Mouse (Mus musculus) c-Kit-negative CD71-positive TER-119-positive erythroid progenitor cells, embryonic 14.5 days (primary cell): Measurements from ENCODE around the gene Klhdc8b.

Experiments
- DNase-seq: peaks from one replicate; pipeline ENCODE4 v3.0.0-alpha.2; 2013; ENCODE audit warnings: low read depth, low spot score

Gene Klhdc8b

DNA sequence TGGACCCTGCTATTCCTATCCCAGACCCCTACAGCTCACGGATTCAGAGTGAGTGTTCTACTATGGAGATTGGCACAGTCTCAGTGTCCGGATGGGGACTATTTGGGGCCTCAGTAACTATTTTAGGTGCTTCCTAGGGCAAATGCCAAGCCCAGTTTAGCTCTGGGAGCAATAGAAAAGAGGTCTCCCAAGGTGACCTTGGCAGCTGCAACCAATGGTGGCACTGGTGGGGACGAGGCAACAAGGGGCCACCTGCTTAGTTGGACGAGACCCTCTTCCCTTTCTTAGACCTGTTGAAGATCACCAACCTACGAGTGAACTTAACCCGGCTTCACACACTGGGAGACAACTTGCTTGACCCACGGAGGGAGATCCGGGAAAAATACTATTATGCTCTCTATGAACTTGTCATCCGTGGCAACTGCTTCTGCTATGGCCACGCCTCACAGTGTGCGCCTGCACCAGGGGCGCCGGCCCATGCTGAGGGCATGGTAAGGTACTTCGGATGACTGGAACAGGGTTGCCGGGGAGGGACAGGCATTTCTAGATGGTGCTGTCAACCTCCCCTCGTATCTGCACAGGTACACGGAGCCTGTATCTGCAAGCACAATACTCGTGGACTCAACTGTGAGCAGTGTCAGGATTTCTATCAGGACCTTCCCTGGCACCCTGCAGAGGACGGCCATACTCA, 20.3 kb upstream of the Klhdc8b start:
- no peak for DNase-seq

- DNase-seq, result no peak
Observed at GRCm38 (mm10) chr9:108480813-108481519, 19.6 kb upstream of the Klhdc8b start.

DNA sequence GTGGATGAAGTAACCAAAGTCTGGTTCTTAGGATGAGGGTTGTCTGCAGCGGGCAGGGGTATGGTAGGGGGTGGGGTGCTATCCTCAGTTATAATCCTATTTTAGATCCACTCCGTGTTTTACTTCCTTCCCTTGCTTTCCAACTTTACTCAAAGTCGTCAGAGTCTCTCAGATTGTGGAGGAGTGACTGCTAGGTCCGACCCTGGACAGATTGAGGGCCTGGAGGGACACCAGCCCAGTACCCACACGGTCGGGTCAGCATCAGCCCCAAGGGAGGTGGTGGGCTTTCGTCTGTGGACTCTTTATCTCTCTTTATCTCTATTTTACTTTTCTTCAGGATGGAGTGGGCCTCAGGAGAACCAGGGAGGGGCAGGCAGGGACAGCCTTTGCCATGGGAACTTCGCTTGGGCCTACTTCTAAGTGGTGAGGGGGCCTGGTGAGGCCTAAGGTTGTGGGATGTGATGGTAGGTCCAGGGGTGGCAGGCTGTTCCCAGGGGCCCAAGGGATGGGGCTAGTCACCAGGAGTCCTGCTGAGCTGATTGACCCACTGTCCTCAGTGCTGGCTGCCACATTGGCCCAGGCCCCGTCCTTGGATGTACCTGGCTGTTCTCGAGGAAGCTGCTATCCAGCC, 18.5 kb upstream of the Klhdc8b start, which contains the start of gene Lamb2:
Lamb2 (plus strand) TSS at position 16 of the 631 bp plus-strand sequence.
- DNase-seq, result no peak

- no peak for DNase-seq
Observed at GRCm38 (mm10) chr9:108479241-108479640, 17.9 kb upstream of the Klhdc8b start.

GRCm38 (mm10) chr9:108478638-108479156, 17.3 kb upstream of the Klhdc8b start:
- DNase-seq, result no peak

DNA sequence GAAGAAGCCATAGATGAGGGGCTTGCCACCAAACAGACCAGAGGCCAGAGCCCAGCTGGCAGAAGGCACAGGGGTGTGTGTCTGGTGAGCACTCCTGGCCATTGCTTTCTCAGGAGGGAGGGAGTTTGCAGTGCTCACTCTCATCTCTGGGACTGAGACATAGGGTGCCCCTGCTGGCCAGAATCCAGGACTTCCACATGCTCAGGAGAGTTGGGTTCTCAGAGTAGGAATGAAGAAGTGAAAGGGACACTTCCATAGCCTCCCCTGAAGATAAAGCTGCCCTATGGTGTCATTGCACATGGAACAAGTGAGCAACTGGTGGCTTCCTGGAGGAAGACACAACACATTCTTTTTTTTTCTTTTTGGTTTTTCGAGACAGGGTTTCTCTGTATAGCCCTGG, 13.1 kb upstream of the Klhdc8b start:
- no peak for DNase-seq

GRCm38 (mm10) chr9:108469845-108470244, 8.5 kb upstream of the Klhdc8b start:
- DNase-seq, result no peak

GRCm38 (mm10) chr9:108469430-108469829, 8.0 kb upstream of the Klhdc8b start:
- DNase-seq, result no peak

DNA sequence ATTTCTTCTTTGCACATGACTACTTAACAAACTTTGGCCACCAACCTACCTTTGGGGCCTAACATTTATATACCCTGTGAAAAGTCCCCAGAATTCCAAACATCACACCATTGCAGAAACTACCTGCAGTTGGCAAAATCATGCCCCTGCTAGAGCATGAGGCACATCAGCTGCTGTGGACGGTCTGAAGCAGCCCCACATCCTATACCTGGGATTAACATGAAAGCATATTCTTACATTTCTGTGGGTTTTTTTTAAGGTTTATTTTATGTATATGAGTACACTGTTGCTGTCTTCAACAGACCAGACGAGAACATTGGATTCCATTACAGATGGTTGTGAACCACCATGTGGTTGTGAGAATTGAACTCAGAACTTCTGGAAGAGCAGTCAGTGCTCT, 4.8 kb upstream of the Klhdc8b start:
- no peak for DNase-seq

GRCm38 (mm10) chr9:108463713-108464112, 2.3 kb upstream of the Klhdc8b start:
- DNase-seq, result no peak

- DNase-seq, result no peak
Observed at GRCm38 (mm10) chr9:108462192-108462591, 811 bp upstream of the Klhdc8b start.

GRCm38 (mm10) chr9:108461675-108462074, 294 bp upstream of the Klhdc8b start:
- DNase-seq, result no peak

GRCm38 (mm10) chr9:108460319-108461178, 832 bp downstream of the Klhdc8b start, which contains the start of gene Ccdc71:
Gene Ccdc71, plus strand, starts transcription at chr9:108460527.
- DNase-seq, result peak; percentile 62

DNA sequence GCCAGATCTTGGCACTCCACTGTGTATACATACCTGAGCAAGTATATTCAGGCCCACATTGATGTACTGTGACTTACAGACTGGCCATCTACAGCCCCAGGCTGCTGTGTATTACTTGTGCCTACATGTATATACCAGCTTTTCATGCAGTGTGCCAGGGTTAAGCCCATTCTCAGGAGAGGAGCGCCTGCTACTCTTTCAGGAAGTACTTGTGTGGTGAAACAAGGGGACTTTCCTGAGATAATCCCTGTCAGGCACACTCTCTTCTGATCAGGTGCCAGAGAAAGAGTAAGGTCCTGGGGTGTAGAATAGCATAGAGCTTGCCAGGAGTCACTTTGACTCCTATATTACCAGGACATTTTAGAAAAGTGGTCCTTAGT, 1.5 kb downstream of the Klhdc8b start:
- no peak for DNase-seq

DNA sequence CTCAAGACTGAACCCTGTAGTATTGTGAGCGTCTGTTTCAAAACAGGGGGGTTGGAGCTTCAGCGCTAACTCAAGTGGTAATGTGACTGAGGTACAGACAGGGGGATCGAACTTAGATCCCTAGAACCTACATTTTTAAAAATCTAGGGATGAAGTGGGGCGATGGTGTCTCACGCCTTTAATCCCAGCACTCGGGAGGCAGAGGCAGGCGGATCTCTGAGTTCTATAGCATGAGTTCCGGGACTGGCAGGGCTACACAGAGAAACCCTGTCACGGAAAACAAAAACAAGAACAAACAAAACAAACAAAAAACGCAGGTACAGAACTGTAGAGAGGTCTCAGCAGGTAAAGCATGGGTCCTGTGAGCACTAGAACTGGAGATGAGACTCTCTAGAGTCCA, 4.4 kb downstream of the Klhdc8b start:
- no peak for DNase-seq

- DNase-seq, result no peak
Observed at GRCm38 (mm10) chr9:108455747-108456571, 5.4 kb downstream of the Klhdc8b start.

DNA sequence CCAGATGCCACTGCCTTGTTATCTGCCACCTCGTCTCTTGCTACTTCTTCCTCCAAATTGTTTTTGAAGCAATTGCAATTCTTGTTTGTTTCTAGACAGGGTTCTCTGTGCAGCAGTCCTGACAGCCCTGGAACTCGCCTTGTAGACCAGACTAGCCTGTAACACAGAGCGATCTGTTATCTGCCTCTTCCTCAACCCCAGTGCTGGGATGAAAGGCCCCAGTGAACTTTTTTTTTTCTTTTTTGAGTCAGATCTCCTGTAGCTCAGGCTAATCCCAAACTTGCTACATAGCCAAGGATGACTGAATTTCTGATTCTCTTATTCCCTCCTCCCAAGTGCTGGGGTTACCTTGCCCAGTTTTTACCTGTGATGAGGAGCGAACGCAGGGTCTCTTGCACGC, 7.0 kb downstream of the Klhdc8b start:
- DNase-seq, result no peak

DNA sequence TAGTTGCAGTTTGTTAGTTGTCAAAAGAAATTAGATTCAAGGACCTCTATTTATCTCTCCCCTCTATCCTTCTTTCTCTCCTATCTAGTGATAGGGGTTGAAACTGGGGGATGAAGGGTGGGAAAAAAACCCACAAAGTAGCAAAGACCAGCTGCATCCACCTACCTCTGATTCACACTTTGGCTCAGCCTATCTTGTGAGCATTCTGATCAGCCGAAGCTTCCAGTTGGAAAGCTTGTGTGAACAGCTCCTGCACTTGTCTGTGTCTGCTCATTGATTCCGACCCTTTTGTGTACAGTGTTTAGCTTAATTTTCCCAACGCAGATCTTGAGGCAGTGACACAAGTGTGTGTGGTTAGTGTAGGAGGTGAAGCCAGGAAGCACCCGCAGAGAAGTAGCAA, 7.9 kb downstream of the Klhdc8b start:
- no peak for DNase-seq

DNA sequence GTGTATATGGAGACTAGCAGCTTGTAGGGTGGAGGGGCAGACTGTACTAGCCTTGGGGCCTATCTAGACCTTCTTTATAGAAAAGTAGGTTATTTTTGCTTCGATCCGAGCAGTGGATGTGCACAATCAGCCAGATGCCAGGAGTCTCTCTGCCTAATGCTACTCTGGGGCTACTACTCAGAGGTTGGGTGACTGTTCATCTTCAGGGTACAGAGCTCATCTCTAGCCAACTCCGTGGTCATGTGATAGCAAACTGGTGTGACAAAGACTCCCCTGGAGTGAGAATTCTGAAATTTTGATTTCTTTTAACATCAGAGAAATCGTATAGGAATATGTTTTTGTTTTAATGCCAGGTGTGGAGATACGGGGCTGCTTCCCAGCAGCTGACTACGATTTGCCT, 8.5 kb downstream of the Klhdc8b start:
- DNase-seq, result no peak

DNA sequence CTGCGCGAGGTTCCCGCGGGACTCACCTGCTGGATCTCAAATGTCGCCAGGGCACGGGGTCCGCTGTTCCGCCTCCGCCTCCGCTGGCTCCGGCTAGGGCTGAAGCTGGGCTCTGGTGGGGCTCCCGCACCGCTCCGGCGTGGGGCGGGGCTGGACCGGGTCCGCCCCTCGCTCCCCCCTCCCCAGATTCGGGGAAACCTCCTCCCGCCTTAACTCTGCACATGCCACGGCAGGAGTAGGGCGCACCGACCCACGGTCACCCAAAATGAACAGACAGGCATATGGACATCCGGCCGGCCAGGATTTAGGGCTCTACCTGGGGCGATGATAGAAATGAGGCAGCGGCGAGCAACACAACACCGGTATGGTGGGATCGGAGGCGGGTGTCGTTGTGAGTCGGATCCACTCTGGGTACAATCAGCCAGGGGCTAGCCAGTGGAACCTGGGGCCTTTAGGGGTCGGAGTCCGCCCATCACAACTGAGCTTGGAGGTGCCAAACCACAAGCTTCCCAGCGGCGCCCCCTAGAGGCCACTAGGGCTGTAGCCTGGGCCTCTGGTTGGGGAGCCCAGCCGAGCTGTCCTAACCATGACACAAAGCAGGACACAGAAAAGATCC, 9.0 kb downstream of the Klhdc8b start:
- peak; percentile 82 for DNase-seq
